Mouse (Mus musculus): ENCODE measurements at regions not wholly inside any gene's neighbourhood (a gene's known extent, or its start where the extent isn't known, plus 50 kb on each side); places are given as distances from the start of the nearest gene placed in this dataset.

DNA sequence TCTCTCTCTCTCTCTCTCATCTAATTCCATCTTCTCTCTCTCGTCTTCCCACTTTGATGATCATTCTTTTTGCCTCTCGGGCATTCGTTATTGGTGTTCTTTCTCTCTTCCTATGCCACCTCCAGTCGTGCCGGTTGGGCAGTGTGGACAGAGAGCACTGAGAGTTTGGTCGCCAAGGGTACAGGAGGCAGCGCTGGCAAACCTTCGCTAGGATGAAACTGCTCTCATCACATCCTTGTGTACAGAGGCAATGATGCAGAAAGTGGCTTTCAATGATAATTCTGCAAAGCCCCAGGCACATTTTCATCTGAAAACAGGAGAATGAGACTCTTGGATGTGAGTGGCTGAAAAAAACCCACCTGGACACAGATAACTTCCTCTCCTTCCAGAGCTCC, 479.4 kb downstream of the Nuf2 start:
- DNase-seq (ENCODE audit: low spot score in 2 of 2): no peak

DNA sequence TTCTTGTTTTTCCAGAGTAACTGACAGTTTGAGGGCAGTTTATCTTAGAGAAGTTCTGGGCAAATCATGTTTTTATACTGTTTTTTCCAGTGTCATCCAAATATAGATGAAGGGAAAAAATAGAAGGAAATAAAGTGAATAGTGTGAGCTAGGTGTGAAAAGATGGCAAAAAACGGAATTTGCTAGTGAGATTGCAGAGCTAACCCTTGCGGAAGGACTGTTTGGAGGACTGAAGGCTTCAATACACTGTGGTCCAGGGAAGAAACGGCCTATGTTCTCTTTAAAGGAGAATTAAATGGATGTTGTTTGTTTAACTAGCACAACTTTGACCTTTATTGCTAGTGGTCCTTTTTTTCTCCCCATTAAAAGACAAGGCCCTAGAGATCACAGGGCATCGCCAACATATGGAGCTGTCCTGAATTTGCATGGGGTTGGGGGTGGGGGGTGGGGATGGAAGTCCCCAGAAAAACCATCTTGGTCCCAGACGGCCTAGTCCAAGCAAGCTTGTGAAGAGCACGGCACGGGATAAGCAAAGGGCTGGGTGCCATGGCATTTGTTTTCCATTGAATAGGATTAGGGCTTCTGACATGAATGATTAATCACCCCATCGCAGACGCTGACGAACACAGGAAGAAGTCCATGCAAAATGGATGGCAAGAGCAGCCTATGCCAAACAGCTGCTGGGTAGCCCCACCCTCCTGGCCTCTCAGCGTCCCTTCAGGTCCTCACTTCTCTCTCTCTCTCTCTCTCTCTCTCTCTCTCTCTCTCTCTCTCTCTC, 480.0 kb downstream of the Nuf2 start:
- no peak for DNase-seq (ENCODE audit: low spot score in 2 of 2)

DNA sequence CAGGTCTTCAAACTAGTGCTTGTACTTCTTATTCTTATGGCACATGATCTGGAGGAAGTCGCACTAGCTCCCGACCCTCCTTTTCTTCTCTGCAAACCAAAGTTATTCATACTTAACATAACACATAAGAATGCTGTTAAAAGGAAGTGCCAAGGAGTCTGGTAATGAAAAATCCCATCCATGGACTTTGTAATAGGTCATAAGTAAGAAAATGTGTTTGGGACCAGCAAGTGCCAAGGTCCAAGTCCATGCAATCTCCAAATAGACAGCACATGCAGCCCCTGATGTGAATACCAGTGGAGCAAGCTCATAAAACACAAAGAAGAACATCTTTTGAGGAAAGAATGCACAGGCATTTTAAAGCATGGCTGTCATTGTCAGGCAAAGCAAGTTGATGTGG, 481.4 kb downstream of the Nuf2 start:
- no peak for DNase-seq (ENCODE audit: low spot score in 2 of 2)

DNA sequence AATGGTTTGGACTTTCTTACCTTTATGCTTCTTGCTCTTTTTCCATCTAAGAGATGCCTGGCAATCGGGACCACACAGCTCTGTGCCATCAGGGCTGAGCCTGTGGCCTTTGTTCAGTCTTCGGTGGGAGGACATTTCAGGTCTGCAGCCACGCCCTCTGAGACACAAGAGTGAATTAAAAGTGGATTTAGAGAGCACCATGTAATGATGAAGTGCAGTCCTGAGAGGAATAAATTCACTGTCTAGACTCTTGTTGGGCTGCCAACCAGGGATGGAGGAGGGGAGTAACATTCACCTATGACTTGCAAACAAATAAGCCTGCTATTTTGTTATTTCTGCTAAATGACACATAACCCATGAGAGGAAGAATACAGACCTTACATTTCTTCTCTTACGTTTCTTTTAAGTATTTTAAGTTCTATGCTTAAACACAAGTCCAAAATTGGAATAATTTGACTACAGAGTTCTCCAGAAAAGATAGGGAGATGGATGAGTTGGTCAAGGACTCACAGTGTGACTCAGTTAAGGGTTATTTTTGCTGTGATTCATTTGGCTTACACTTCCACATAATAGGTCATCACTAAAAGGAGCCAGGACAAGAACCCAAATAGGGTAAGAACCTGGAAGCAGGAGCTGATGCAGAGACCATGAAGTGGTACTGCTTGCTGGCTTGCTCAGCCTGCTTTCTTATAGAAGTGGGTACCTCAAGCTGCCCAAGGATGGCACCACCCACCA, 484.3 kb downstream of the Nuf2 start:
- no peak for DNase-seq (ENCODE audit: low spot score in 2 of 2)

DNA sequence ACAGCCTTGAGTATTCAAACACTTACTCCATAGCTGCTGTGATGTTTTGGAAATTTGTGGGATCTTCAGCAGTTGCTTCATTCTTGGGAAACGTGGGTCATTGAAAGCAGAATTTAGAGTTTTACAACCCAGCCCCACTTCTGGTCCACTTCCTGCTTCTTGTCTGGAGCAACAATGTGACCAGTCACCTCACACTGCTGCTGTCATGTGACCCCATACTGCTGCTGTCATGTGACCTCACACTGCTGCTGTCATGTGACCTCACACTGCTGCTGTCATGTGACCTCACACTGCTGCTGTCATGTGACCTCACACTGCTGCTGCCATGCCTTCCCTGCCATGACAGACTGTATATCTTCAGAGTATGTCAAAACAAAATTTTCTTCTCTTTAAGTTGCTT, 497.7 kb downstream of the Nuf2 start:
- DNase-seq (ENCODE audit: low spot score in 2 of 2): no peak

DNA sequence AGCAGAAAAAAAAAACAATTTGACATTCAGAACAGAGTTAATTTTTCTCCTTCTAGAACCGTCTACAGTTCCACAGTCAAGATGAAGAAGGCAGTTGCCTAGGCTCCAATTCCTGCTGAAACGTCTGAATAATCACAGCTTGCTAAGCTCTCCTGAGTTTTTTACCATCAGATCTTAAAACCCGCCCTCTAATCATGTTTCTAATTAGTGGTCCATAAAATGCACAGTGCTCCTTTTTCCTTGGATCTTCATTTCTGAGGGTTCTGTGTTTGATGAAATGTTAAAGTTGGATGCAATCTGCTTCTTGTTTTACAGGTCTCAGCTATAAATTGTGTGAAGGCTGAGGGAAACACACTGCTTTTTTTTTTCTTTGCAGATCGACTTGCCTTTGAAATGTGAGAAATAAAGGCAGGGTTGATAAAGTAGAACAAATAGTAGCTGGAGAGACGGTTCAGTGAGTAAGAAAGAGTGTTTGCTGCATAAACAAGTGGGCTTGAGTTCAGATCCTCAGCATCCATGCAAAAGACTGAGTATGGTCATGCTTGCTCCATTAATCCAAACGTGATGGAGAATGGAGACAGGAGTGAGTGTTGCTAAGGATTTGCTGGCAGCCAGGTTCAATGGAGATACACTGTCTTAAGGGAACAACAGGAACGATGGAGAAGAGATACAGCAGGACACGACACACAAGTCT, 499.3 kb downstream of the Nuf2 start:
- DNase-seq (ENCODE audit: low spot score in 2 of 2): no peak

DNA sequence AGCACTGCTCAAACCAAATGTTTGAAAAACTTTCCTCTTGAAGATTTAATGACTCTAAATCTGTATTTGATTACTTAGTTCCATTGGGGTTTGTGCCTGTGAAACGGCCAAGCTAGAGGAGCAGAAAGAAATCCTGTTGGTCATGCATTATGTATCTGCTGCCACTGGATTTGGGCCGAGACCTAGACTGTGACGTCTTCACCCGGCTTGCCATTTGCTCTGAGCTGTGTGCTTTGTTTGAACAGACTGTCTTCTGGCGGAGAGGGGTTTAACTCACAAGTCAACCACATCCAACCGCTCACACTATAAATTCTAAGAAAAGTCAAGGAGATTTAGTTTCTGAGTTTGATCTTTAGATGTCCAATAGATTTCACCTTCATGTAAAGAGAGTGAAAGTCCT, 503.6 kb downstream of the Nuf2 start:
- no peak for DNase-seq (ENCODE audit: low spot score in 2 of 2)

DNA sequence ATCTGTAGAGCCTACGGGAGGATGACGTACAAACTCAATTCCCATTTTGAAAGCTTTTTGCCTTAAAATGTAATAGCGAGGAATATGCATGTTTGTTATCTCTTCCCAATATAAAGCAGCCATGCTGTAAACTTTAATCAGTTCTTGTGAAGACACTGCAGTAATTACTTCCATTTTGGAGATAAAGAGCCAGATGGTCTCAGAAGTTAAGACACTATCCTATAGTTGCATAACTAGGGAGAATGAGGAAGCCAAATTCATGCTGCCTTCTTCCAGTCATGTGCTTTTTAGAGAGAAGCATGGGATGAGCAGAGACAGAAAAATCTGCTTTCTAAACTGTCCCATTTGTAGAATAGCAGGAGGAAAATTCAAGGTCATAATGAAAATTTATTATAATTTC, 504.0 kb downstream of the Nuf2 start:
- no peak for DNase-seq (ENCODE audit: low spot score in 2 of 2)

DNA sequence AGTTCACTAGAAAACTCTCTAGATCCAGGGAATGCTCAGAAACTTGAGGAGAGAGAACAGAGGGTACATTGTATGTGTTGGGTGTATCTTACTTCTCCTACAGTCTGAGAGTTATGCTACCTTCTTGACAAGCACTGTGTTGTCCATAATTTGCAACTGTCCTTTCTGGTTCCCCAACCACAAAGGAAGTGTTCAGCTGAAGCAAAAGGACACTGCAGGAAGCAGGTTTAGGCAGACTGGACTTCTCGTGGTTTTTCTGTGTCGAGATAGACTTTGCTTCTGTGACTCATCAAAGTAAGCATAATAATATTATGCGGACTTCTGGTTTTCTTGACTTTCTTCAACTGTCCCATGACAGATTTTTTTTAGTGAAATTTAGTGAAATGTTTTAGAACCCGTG, 506.7 kb downstream of the Nuf2 start:
- DNase-seq (ENCODE audit: low spot score in 2 of 2): no peak

DNA sequence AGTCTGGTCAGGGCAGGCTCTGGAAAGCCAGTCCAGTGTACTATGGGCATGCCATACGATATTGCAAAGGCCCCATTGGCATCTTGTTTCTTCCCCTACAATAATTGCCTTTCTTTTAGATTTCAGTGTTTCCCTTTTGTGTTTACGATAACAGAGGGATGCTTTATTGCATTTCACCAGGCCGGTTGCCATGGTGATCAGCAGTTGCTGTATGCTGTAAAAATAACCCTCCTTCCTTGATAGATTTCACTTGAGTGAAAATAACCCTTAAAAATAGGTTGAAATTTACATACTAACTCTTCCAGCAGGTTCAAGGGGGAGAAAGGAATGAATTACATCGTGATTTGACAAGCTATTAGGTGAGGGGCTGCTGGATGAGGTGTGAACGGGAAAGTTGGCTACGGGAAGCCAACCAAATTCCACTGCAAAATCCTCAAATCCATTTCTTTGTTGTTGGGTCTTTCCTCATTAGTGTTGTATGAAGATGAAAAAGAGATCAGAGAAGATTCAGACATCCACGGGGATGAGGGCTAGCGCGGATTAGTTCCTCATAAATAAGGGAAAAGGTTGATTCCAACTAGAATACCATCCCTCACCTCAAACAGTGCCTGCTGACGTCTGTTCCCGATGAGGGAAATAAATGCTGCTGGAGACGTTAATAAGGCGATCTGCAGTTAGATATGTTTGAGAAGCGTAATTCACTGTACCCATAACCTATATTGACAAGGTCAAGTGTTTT, 539.6 kb downstream of the Nuf2 start:
- DNase-seq (ENCODE audit: low spot score in 2 of 2): peak; percentile 44 to 49

DNA sequence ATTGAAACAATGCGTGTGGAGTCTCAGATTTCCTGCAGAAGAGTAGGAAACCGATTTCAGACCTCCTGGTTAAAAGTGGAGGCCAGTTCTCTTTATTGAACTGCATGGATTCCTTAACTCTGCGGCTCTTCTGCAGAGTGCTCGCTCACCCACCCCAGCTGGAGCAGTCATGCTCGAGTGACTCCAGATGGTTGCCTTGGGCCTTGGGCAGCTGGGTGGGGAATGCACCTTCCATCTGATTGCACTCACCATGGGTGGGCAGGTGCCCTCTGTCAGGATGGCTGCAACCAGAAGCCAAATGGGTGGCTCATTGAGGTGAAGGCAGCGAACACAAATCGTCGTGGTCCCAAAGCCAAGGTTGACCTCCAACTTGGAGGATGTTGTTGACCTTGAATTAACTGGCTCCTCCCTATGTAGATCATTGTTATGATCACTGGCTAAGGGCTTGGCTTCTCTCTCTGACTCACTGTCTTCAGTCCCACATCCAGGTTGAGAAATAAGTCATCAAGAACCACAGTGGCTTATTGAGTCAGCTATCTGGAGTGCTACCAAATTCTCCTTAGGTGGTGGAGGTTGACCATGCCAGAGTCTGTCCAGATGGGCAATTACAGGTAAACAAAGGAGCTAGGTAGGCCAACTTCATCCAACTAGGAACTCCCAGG, 543.1 kb upstream of the Pbx1 start:
- DNase-seq (ENCODE audit: low spot score in 2 of 2): no peak

DNA sequence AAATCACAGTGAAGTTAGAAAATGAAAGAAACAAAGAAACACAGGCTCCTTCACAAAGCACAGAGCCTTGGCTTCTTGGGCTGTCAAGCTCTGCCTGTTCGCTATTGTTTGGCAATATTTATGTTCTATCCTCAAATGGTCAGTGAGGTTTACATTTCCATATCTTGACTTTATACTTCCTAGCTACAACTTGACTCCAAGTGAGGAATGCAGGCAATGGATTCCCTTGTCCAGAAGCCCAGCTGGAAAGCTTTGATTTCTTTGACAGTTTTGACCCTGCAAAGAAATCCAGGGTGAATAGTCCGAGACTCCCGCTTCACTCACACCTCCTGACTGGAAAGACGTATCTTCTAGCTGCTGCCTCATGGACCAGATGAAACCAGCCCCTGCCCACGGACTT, 537.3 kb upstream of the Pbx1 start:
- DNase-seq (ENCODE audit: low spot score in 2 of 2): no peak

DNA sequence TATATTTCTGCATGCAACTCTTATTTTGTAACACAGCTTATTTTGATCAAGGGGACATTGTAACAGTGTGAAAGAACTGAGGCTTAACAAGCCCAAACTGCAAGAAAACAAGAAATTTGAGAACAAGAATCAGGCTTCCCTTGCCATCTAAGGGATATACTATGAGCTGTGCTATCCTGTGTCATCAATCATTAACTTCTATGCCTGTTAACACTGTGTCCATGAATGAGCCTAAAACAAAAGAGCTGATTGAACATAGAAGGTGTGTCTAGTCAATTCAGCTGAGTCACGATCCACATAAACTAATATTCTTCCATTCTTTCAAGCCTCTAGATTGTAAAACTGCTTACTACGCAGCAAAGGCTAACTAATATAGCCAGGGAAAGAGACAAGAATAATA, 535.3 kb upstream of the Pbx1 start:
- DNase-seq (ENCODE audit: low spot score in 2 of 2): no peak

DNA sequence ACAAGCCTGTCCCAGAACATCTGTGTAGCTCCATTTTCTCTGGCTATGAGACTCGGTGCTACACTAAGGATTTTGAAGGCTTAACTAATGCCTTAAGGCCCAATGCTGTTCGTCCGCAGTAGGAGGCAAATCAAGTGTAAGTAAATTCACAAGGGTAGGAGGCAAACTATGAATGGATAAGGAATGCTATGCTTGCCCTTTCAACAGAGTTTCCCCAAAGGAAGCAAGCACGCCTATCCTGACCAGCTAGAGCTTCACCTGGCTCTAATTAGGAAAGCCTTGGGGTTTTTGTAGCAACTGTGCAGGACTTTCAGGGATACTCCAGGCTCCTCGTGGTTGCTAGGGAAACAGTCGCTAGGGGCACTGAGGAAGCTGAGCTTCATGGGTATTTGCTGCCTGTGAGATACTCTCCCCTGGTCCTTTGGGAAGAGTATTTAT, 532.4 kb upstream of the Pbx1 start:
- DNase-seq (ENCODE audit: low spot score in 2 of 2): no peak

DNA sequence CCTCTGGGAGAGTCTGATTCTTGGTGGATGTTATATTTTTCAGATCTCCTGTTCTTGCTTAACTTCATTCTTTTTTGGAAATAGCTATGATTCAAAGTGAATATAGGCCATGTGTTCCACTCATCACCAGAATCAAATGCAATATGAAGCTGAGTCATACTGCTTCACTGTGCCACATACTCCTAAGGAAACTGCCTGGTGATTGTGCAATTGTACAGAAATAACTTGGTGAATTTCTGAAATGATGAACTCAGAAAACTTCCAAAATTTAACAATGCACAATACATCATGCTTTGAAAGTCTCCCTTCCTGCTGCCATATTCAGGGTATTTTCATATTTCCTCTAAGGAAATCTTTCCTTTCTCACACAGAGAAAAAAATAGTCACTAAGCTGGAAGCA, 518.9 kb upstream of the Pbx1 start:
- no peak for DNase-seq (ENCODE audit: low spot score in 2 of 2)

DNA sequence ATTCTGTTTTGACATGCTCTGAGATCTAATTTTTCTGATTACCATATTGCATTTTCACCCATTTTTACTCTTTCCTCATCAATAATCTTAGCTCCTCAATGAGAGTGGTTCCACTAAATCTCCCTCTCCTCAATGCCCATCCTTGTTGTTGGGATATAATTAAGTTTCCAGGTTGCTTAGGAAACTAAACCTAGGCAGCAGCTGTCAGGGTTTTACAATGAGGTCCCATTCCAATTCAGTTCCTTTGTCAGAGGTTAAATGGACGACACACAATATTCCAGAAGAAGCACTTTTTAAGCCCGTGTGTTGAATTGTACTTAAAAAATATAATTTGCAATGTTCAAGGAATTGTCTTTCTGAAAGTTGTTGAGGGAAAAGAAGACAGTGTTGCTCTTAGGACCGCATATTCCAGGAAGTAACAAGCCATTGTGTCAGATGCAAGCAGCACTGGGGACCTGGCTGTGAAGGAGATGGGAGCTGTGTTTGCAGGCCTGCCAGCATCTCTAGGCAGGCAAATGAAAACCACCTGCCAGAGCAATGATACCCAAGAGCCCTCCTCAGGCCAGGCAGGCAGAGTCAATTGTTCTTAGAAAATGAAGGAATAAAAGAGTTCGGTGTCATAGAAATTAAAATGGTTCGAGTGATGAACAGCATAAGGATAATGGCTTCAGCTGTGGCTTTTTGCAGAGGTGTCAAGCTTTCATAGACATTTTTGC, 492.2 kb upstream of the Pbx1 start:
- DNase-seq (ENCODE audit: low spot score in 2 of 2): no peak

DNA sequence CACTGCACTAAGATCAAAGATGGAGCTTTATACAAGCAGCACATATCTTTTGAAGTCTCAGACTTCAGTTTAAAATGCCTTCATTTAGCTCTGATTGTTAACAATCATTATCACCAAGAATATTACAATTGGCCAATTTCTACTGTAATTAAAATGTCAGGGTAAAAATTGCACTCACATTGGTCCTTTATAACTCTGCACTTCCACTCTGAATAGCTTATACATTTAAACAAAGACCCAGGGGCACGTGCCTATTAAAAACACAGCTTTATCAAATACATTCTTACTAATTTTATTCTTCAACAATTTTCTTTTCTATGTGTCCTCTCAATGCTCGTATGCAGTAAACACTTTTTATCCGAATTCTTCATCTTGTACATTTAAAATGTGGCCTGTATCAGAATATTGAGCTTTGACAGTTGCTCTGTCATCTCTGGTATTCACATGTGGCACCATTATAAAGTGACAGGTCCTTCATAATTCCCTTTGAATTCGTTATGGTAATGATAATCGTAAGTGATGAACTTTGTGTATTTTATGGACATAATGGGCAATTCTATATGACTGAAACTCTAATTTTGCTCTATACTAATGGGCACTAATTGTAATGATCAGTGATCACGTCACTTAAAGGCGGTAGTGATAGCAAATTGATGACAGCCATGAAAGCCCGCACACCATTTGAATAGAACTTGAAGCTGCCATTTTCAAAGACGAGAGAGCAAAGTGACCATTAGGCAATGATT, 486.4 kb upstream of the Pbx1 start:
- no peak for DNase-seq (ENCODE audit: low spot score in 2 of 2)

DNA sequence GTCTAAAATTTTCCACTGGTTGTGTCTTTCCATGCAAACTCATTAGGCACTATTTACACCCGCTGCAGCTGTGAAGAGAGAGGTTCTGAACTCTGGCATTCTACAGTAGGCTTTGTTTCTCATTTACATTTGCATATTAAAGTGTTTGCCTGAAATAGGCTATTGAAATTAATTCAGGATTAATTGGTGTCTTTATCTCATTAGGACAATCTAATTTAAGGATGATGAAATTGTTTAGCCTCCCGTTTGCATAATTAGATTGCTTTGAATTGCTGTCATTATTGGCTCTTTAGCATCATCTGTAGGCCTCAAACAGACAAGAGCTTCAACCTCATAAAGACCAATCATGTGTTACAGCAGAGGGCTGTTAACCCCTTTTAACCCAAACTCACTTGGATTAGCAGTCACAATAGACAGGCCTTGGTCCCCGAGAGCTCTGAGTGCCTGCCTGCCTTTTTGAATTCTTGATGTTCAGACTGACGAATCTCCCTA, 476.7 kb upstream of the Pbx1 start:
- no peak for DNase-seq (ENCODE audit: low spot score in 2 of 2)

DNA sequence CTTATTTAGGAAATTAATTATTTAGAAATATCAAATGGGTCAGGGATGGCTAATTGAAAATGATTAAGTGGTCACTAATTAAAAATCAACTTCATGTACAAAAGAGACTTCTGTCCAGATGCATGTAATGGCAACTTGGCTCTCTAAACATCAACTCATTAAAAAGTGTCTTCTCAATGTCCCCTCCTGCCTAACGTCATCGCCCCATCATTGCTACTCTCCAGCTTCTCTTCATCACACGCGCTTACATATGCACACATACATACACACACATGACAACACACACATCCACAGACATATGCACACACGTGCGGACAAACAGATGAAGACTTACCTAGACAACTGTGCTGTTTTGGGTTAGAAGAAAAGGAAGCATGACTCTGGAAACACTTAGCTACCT, 476.1 kb upstream of the Pbx1 start:
- no peak for DNase-seq (ENCODE audit: low spot score in 2 of 2)

DNA sequence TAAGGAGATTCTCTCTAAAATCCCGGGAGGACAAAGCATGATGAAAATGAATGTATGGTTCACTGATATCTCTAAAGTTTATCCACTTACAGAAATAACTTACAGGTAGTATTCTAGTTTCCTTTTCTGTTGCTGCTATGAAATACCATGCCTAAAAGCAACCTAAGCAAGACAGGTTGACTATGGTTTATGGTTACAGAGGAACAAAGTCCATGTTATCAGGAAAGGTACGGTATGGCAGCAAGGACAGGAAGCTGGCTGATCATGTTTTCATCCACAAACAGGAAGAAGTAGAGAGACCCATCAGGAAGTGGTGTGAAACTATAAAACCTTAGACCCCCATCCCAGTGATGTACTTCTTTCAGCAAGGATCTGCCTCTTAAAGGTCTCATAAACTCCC, 466.4 kb upstream of the Pbx1 start:
- DNase-seq (ENCODE audit: low spot score in 2 of 2): no peak
